Mouse (Mus musculus) cerebellum, postnatal 10 days (tissue): Measurements from ENCODE around the gene Eml4.
A peak's percentile ranks its signal among the peaks of the same experiment; 100 is the strongest.

Experiments used
- DNase-seq, 2 experiments: peaks; one replicate each; pipeline ENCODE4 v3.0.0; 2021; ENCODE audit warnings: mixed read lengths in 2 of 2

Eml4 gene

GRCm38 (mm10) chr17:83348056-83348822, 2.5 kb upstream of the Eml4 start:
- DNase-seq, result peak; percentile 34 to 36

- DNase-seq, result no peak
Observed at GRCm38 (mm10) chr17:83351119-83351531, 394 bp downstream of the Eml4 start.

GRCm38 (mm10) chr17:83351601-83352413, 1.1 kb downstream of the Eml4 start:
- DNase-seq, result peak in 1 of 2 experiments; percentile 17

GRCm38 (mm10) chr17:83352456-83352855, 1.7 kb downstream of the Eml4 start:
- DNase-seq, result no peak

GRCm38 (mm10) chr17:83353011-83353410, 2.3 kb downstream of the Eml4 start:
- DNase-seq, result no peak

- DNase-seq, result no peak
Observed at GRCm38 (mm10) chr17:83353460-83353859, 2.7 kb downstream of the Eml4 start.

- DNase-seq, result no peak
Observed at GRCm38 (mm10) chr17:83355481-83355880, 4.8 kb downstream of the Eml4 start.

GRCm38 (mm10) chr17:83359934-83360333, 9.2 kb downstream of the Eml4 start:
- no peak for DNase-seq

- no peak for DNase-seq
Observed at GRCm38 (mm10) chr17:83360796-83361566, 10.2 kb downstream of the Eml4 start.

GRCm38 (mm10) chr17:83363081-83363480, 12.3 kb downstream of the Eml4 start:
- DNase-seq, result no peak

- DNase-seq, result no peak
Observed at GRCm38 (mm10) chr17:83364296-83364695, 13.6 kb downstream of the Eml4 start.

GRCm38 (mm10) chr17:83365130-83365529, 14.4 kb downstream of the Eml4 start:
- DNase-seq, result no peak

GRCm38 (mm10) chr17:83365614-83366355, 15.1 kb downstream of the Eml4 start:
- DNase-seq, result no peak

GRCm38 (mm10) chr17:83367387-83367786, 16.7 kb downstream of the Eml4 start:
- no peak for DNase-seq

- no peak for DNase-seq
Observed at GRCm38 (mm10) chr17:83374123-83374522, 23.4 kb downstream of the Eml4 start.

GRCm38 (mm10) chr17:83375848-83376247, 25.1 kb downstream of the Eml4 start:
- DNase-seq, result no peak

GRCm38 (mm10) chr17:83376801-83377200, 26.1 kb downstream of the Eml4 start:
- DNase-seq, result no peak

GRCm38 (mm10) chr17:83377755-83378443, 27.2 kb downstream of the Eml4 start:
- no peak for DNase-seq

- peak in 1 of 2 experiments; percentile 13 for DNase-seq
Observed at GRCm38 (mm10) chr17:83378444-83378762, 27.7 kb downstream of the Eml4 start.

- no peak for DNase-seq
Observed at GRCm38 (mm10) chr17:83379366-83379765, 28.6 kb downstream of the Eml4 start.

GRCm38 (mm10) chr17:83379791-83380190, 29.1 kb downstream of the Eml4 start:
- DNase-seq, result no peak

- DNase-seq, result no peak
Observed at GRCm38 (mm10) chr17:83382752-83383151, 32.0 kb downstream of the Eml4 start.
